Mouse (Mus musculus): Measurements from ENCODE around the gene Lyrm9. TPM values are rescaled to one million over a fixed set of nuclear protein-coding genes. Genes with fewer than 3 reads are reported as not detected.

Gene Lyrm9
- 6.0 and 12.5 TPM in 2 replicates for total RNA-seq (2015; ENCODE audit: low replicate concordance)
- total RNA-seq (2017; ENCODE audit: low replicate concordance) = 8.1 and 10.9 TPM in 2 replicates

- peak; percentile 89 for ATAC-seq (replicated peaks; ENCODE audit: low FRiP score, poor library complexity, severe bottlenecking)
Observed at GRCm38 (mm10) chr11:78826442-78827013, at the start of gene Lyrm9. TSS of gene Lyrm9 (plus strand) at chr11:78826584.

GRCm38 (mm10) chr11:78777851-78778680 is 48.3 kb upstream of the Lyrm9 start:
- ATAC-seq (replicated peaks; ENCODE audit: low FRiP score, poor library complexity, severe bottlenecking) = no peak

GRCm38 (mm10) chr11:78780002-78780401 is 46.4 kb upstream of the Lyrm9 start:
- ATAC-seq (replicated peaks; ENCODE audit: low FRiP score, poor library complexity, severe bottlenecking) = no peak

- no peak for ATAC-seq (replicated peaks; ENCODE audit: low FRiP score, poor library complexity, severe bottlenecking)
Observed at GRCm38 (mm10) chr11:78780571-78780970, 45.8 kb upstream of the Lyrm9 start.

GRCm38 (mm10) chr11:78782326-78782725 is 44.1 kb upstream of the Lyrm9 start:
- ATAC-seq (replicated peaks; ENCODE audit: low FRiP score, poor library complexity, severe bottlenecking) = no peak

- ATAC-seq (replicated peaks; ENCODE audit: low FRiP score, poor library complexity, severe bottlenecking) = no peak
Observed at GRCm38 (mm10) chr11:78782791-78783347, 43.5 kb upstream of the Lyrm9 start.

GRCm38 (mm10) chr11:78786013-78786431 is 40.4 kb upstream of the Lyrm9 start:
- no peak for ATAC-seq (replicated peaks; ENCODE audit: low FRiP score, poor library complexity, severe bottlenecking)

- ATAC-seq (replicated peaks; ENCODE audit: low FRiP score, poor library complexity, severe bottlenecking) = no peak
Observed at GRCm38 (mm10) chr11:78789370-78790060, 36.9 kb upstream of the Lyrm9 start.

- ATAC-seq (replicated peaks; ENCODE audit: low FRiP score, poor library complexity, severe bottlenecking) = no peak
Observed at GRCm38 (mm10) chr11:78791582-78791981, 34.8 kb upstream of the Lyrm9 start.

- ATAC-seq (replicated peaks; ENCODE audit: low FRiP score, poor library complexity, severe bottlenecking) = 0 out of 2 replicates have a peak, but pooled peaks have one; percentile 30
Observed at GRCm38 (mm10) chr11:78792055-78792454, 34.3 kb upstream of the Lyrm9 start.

GRCm38 (mm10) chr11:78792465-78792864 is 33.9 kb upstream of the Lyrm9 start:
- no peak for ATAC-seq (replicated peaks; ENCODE audit: low FRiP score, poor library complexity, severe bottlenecking)

- ATAC-seq (replicated peaks; ENCODE audit: low FRiP score, poor library complexity, severe bottlenecking) = no peak
Observed at GRCm38 (mm10) chr11:78793116-78793515, 33.3 kb upstream of the Lyrm9 start.

GRCm38 (mm10) chr11:78796072-78796729 is 30.2 kb upstream of the Lyrm9 start:
- no peak for ATAC-seq (replicated peaks; ENCODE audit: low FRiP score, poor library complexity, severe bottlenecking)

- 0 out of 2 replicates have a peak, but pooled peaks have one; percentile 23 for ATAC-seq (replicated peaks; ENCODE audit: low FRiP score, poor library complexity, severe bottlenecking)
Observed at GRCm38 (mm10) chr11:78801094-78801493, 25.3 kb upstream of the Lyrm9 start.

GRCm38 (mm10) chr11:78803587-78804316 is 22.6 kb upstream of the Lyrm9 start:
- ATAC-seq (replicated peaks; ENCODE audit: low FRiP score, poor library complexity, severe bottlenecking) = peak; percentile 48

- ATAC-seq (replicated peaks; ENCODE audit: low FRiP score, poor library complexity, severe bottlenecking) = no peak
Observed at GRCm38 (mm10) chr11:78804551-78804950, 21.8 kb upstream of the Lyrm9 start.

GRCm38 (mm10) chr11:78805198-78805597 is 21.2 kb upstream of the Lyrm9 start:
- ATAC-seq (replicated peaks; ENCODE audit: low FRiP score, poor library complexity, severe bottlenecking) = no peak

- ATAC-seq (replicated peaks; ENCODE audit: low FRiP score, poor library complexity, severe bottlenecking) = no peak
Observed at GRCm38 (mm10) chr11:78805691-78806137, 20.7 kb upstream of the Lyrm9 start.

Measured in erythroblast, adult 5-6 weeks (primary cell).